26 mouse cellular contexts compared by ENCODE assay signal in genomic region chr8:60028676-60029075, GRCm38 (mm10).
DNase-seq lines count a peak whose midpoint lies in the region; ATAC-seq and TF ChIP-seq lines count a peak whose summit lies in the region.
"Had no signal": no experiment of that assay in that cellular context is flagged by ENCODE, and none has a peak within 500 bp of the region (broad histone marks: within the 10 kb centered on the region; RNA-seq: fewer than 3 reads in every experiment).

No protein-coding gene starts in this region.

- H3K9ac ChIP-seq in forebrain, embryonic 13.5 days: no peak overlapping the region
- H3K9ac ChIP-seq in hindbrain, postnatal 0 days (replicated peaks; ENCODE audit: low read length): no peak overlapping the region
- H3K9ac ChIP-seq in hindbrain, embryonic 13.5 days: no peak overlapping the region
- H3K9ac ChIP-seq in midbrain, embryonic 15.5 days: no peak overlapping the region
- H3K9ac ChIP-seq in midbrain, embryonic 13.5 days (replicated peaks): no peak overlapping the region
- H3K9ac ChIP-seq: embryonic facial prominence, embryonic 13.5 days; heart, embryonic 12.5 days; intestine, embryonic 15.5 days; neural tube, embryonic 13.5 days had no signal

- no peak overlapping the region for H3K27ac ChIP-seq in forebrain, embryonic 13.5 days
- no peak overlapping the region for H3K27ac ChIP-seq in forebrain, embryonic 10.5 days
- no peak overlapping the region for H3K27ac ChIP-seq in hindbrain, postnatal 0 days
- no peak overlapping the region for H3K27ac ChIP-seq in hindbrain, embryonic 13.5 days
- H3K27ac ChIP-seq in midbrain, embryonic 15.5 days: no peak overlapping the region
- no peak overlapping the region for H3K27ac ChIP-seq in midbrain, embryonic 13.5 days
- H3K27ac ChIP-seq: embryonic facial prominence, embryonic 13.5 days; hindbrain, embryonic 10.5 days; intestine, embryonic 15.5 days; layer of hippocampus, adult 2 months; neural tube, embryonic 13.5 days had no signal

- H3K36me3 ChIP-seq in forebrain, embryonic 13.5 days (ENCODE audit: poor library complexity, severe bottlenecking): no peaks in the 10 kb centered on the region
- no peaks in the 10 kb centered on the region for H3K36me3 ChIP-seq in forebrain, embryonic 10.5 days (replicated peaks)
- H3K36me3 ChIP-seq in hindbrain, postnatal 0 days (ENCODE audit: insufficient read depth, low read length): no peaks in the 10 kb centered on the region
- H3K36me3 ChIP-seq in hindbrain, embryonic 13.5 days: no peaks in the 10 kb centered on the region
- no peaks in the 10 kb centered on the region for H3K36me3 ChIP-seq in midbrain, embryonic 15.5 days (replicated peaks)
- H3K36me3 ChIP-seq in midbrain, embryonic 13.5 days: no peaks in the 10 kb centered on the region
- H3K36me3 ChIP-seq: embryonic facial prominence, embryonic 13.5 days; heart, embryonic 12.5 days; hindbrain, embryonic 10.5 days; intestine, embryonic 15.5 days; neural tube, embryonic 13.5 days had no signal

- peak; percentile 59; the same call in 1 of the 2 replicates for ATAC-seq in forebrain, embryonic 13.5 days
- ATAC-seq in hindbrain, postnatal 0 days: 0 out of 2 replicates have a peak, but pooled peaks have one; percentile 29
- ATAC-seq in hindbrain, embryonic 13.5 days (ENCODE audit: low FRiP score): no peak
- peak; percentile 83 for ATAC-seq in midbrain, embryonic 15.5 days (replicated peaks)
- no peak for ATAC-seq in midbrain, embryonic 13.5 days
- ATAC-seq: intestine, embryonic 15.5 days had no signal

- H3K4me3 ChIP-seq in forebrain, embryonic 13.5 days: no peak overlapping the region
- H3K4me3 ChIP-seq in forebrain, embryonic 10.5 days: no peak overlapping the region
- H3K4me3 ChIP-seq in hindbrain, postnatal 0 days (ENCODE audit: low read length): no peak overlapping the region
- no peak overlapping the region for H3K4me3 ChIP-seq in hindbrain, embryonic 13.5 days
- H3K4me3 ChIP-seq in midbrain, embryonic 15.5 days: no peak overlapping the region
- no peak overlapping the region for H3K4me3 ChIP-seq in midbrain, embryonic 13.5 days (replicated peaks)
- H3K4me3 ChIP-seq: embryonic facial prominence, embryonic 13.5 days; heart, embryonic 12.5 days; hindbrain, embryonic 10.5 days; intestine, embryonic 15.5 days; layer of hippocampus, adult 2 months; myocyte; neural tube, embryonic 13.5 days had no signal

- no peak overlapping the region for H3K4me2 ChIP-seq in forebrain, embryonic 13.5 days
- no peak overlapping the region for H3K4me2 ChIP-seq in hindbrain, postnatal 0 days (ENCODE audit: low read depth, low read length)
- H3K4me2 ChIP-seq in hindbrain, embryonic 13.5 days: no peak overlapping the region
- H3K4me2 ChIP-seq in midbrain, embryonic 15.5 days: no peak overlapping the region
- H3K4me2 ChIP-seq in midbrain, embryonic 13.5 days (replicated peaks): no peak overlapping the region
- H3K4me2 ChIP-seq: embryonic facial prominence, embryonic 13.5 days; heart, embryonic 12.5 days; intestine, embryonic 15.5 days; neural tube, embryonic 13.5 days had no signal

- no peak for TF ChIP-seq CTCF in hindbrain, postnatal 0 days (IDR thresholded peaks at IDR 0.05; ENCODE audit: low read depth)

- no peaks in the 10 kb centered on the region for H3K4me1 ChIP-seq in forebrain, embryonic 13.5 days
- H3K4me1 ChIP-seq in forebrain, embryonic 10.5 days: no peaks in the 10 kb centered on the region
- H3K4me1 ChIP-seq in hindbrain, postnatal 0 days (ENCODE audit: insufficient read depth, low read length): no peaks in the 10 kb centered on the region
- H3K4me1 ChIP-seq in hindbrain, embryonic 13.5 days (replicated peaks): no peaks in the 10 kb centered on the region
- H3K4me1 ChIP-seq in midbrain, embryonic 15.5 days: no peaks in the 10 kb centered on the region
- H3K4me1 ChIP-seq in midbrain, embryonic 13.5 days (replicated peaks): no peaks in the 10 kb centered on the region
- H3K4me1 ChIP-seq: heart, embryonic 12.5 days; hindbrain, embryonic 10.5 days; intestine, embryonic 15.5 days; neural tube, embryonic 13.5 days had no signal

- 67% methylated on average over 2 of the region's 2 CpGs for WGBS in forebrain, embryonic 13.5 days
- 79% methylated on average over 2 of the region's 2 CpGs for WGBS in forebrain, embryonic 10.5 days
- WGBS in hindbrain, postnatal 0 days: 22% methylated on average over 2 of the region's 2 CpGs
- 65% methylated on average over 2 of the region's 2 CpGs for WGBS in hindbrain, embryonic 13.5 days
- 41% methylated on average over 2 of the region's 2 CpGs for WGBS in midbrain, embryonic 15.5 days
- 55% methylated on average over 2 of the region's 2 CpGs for whole genome bisulfite sequencing in midbrain, embryonic 13.5 days

- no peaks in the 10 kb centered on the region for H3K27me3 ChIP-seq in forebrain, embryonic 13.5 days
- no peaks in the 10 kb centered on the region for H3K27me3 ChIP-seq in forebrain, embryonic 10.5 days (ENCODE audit: poor library complexity, severe bottlenecking)
- no peaks in the 10 kb centered on the region for H3K27me3 ChIP-seq in hindbrain, postnatal 0 days (ENCODE audit: insufficient read depth, low read length)
- H3K27me3 ChIP-seq in hindbrain, embryonic 13.5 days: no peaks in the 10 kb centered on the region
- H3K27me3 ChIP-seq in midbrain, embryonic 15.5 days (replicated peaks): no peaks in the 10 kb centered on the region
- no peaks in the 10 kb centered on the region for H3K27me3 ChIP-seq in midbrain, embryonic 13.5 days
- H3K27me3 ChIP-seq: embryonic facial prominence, embryonic 13.5 days; heart, embryonic 12.5 days; intestine, embryonic 15.5 days; neural tube, embryonic 13.5 days had no signal

- no peak for DNase-seq in forebrain, embryonic 10.5 days (ENCODE audit: extremely low spot score, low spot score)
- peak; percentile 15 for DNase-seq in hindbrain, postnatal 0 days (ENCODE audit: low spot score)
- DNase-seq in telencephalon, adult 2 months (ENCODE audit: low read depth, low spot score): peak; percentile 40
- DNase-seq in kidney, adult 8-10 months: no peak
- DNase-seq: adrenal gland, postnatal 25 days; cerebellum, adult 18-20 months; cerebellum, postnatal 14 days; gastrocnemius, postnatal 14 days; heart, adult 11 months; heart, postnatal 10 days; kidney, adult 9 months; kidney, postnatal 14 days; left cerebral cortex, postnatal 4 days; lung, postnatal 4 days; thymus, postnatal 25 days had no signal

- H3K9me3 ChIP-seq in forebrain, embryonic 13.5 days (replicated peaks): no peaks in the 10 kb centered on the region
- H3K9me3 ChIP-seq in forebrain, embryonic 10.5 days: no peaks in the 10 kb centered on the region
- no peaks in the 10 kb centered on the region for H3K9me3 ChIP-seq in hindbrain, postnatal 0 days (ENCODE audit: low read length)
- H3K9me3 ChIP-seq in hindbrain, embryonic 13.5 days: no peaks in the 10 kb centered on the region
- no peaks in the 10 kb centered on the region for H3K9me3 ChIP-seq in midbrain, embryonic 15.5 days
- H3K9me3 ChIP-seq in midbrain, embryonic 13.5 days: no peaks in the 10 kb centered on the region
- H3K9me3 ChIP-seq: embryonic facial prominence, embryonic 13.5 days; heart, embryonic 12.5 days; hindbrain, embryonic 10.5 days; intestine, embryonic 15.5 days; neural tube, embryonic 13.5 days had no signal

Comparison
In these comparisons a context has a peak if more than half of its experiments do, and no peak if none do; other contexts are left out.
1. ATAC-seq: peak in forebrain, embryonic 13.5 days (single experiment), hindbrain, postnatal 0 days (single experiment) and midbrain, embryonic 15.5 days (single experiment); none in hindbrain, embryonic 13.5 days (single experiment) and midbrain, embryonic 13.5 days (single experiment).
2. DNase-seq: peak in hindbrain, postnatal 0 days (single experiment) and telencephalon, adult 2 months (single experiment); none in forebrain, embryonic 10.5 days (single experiment) and kidney, adult 8-10 months (0 of 2).